Mouse (Mus musculus) embryonic facial prominence, embryonic 12.5 days (tissue): ENCODE data around the gene Fam71e1. TPM values are rescaled to one million over a fixed set of nuclear protein-coding genes. Genes with fewer than 3 reads are reported as not detected.

Experiments
- ATAC-seq: fragments of 200-750 bp; cut with Nextera tagmentation; 2 replicates; pipeline ENCODE4 v1.8.0; 2017; ENCODE audit not compliant: insufficient number of reproducible peaks, insufficient read depth, low FRiP score, low TSS enrichment
- H3K27ac ChIP-seq: fragments of 300-500 bp; sonication (generic); 2 replicates; pipeline ENCODE4 v1.5.1; 2016; ENCODE audit warnings: mild to moderate bottlenecking
- H3K27me3 ChIP-seq: fragments of 300-500 bp; sonication (generic); 2 replicates; pipeline ENCODE4 v1.6.1; 2016; ENCODE audit warnings: mild to moderate bottlenecking, moderate library complexity
- H3K36me3 ChIP-seq: fragments of 300-500 bp; sonication (generic); 2 replicates; pipeline ENCODE4 v1.6.1; 2016; ENCODE audit warnings: mild to moderate bottlenecking
- H3K4me1 ChIP-seq: fragments of 300-500 bp; sonication (generic); 2 replicates; pipeline ENCODE4 v1.6.1; 2016
- H3K4me2 ChIP-seq: fragments of 300-500 bp; sonication (generic); replicated peaks from 2 replicates; pipeline ENCODE4 v1.6.1; 2016; ENCODE audit warnings: mild to moderate bottlenecking, moderate library complexity
- H3K4me3 ChIP-seq: fragments of 300-500 bp; sonication (generic); 2 replicates; pipeline ENCODE4 v1.5.1; 2016; ENCODE audit warnings: mild to moderate bottlenecking
- H3K9ac ChIP-seq: fragments of 300-500 bp; sonication (generic); 2 replicates; pipeline ENCODE4 v1.6.1; 2016; ENCODE audit warnings: mild to moderate bottlenecking, moderate library complexity
- H3K9me3 ChIP-seq: fragments of 300-500 bp; sonication (generic); 2 replicates; pipeline ENCODE4 v1.6.1; 2016; ENCODE audit warnings: mild to moderate bottlenecking, moderate library complexity
- WGBS: fragments of 180-500 bp; shearing (Covaris S2); methylation state at CpG from one replicate; pipeline ENCODE4 v1.1.7; 2016; 5-methylcytosine and 5-hydroxymethylcytosine counted together
- polyA plus RNA-seq: library from polyadenylated mRNA; unstranded; fragments of >200 nt; fragmentation: Nextera tagmentation; extraction: Ambion mirVana; gene quantifications from 2 replicates; pipeline ENCODE4 v1.2.1, GENCODE M21; 2016

The Fam71e1 gene
- polyA plus RNA-seq, 1 experiment from 2014 or later = 22.5 TPM

- Histone ChIP-seq H3K9ac (0 out of 2 replicates have a peak within 1 kb of the TSS, but pooled peaks have one; percentile 24), H3K27ac (no peak within 1 kb of the TSS), H3K4me3 (no peak within 1 kb of the TSS), H3K4me2 (no peak within 1 kb of the TSS), H3K9me3 (no peaks in the 10 kb centered on the region), H3K27me3 (peaks cover 23% of the 10 kb centered on the region), H3K36me3 (peaks cover 49% of the 10 kb centered on the region), H3K4me1 (0 out of 2 replicates have a peak, but pooled peaks cover 5% of the 10 kb centered on the region)
- 77% methylated on average over 4 of the region's 4 CpGs for WGBS
- no peak for ATAC-seq
Observed at GRCm38 (mm10) chr7:44531946-44532732, 35.8 kb downstream of the Fam71e1 start, which contains the start of gene Spib. Gene Spib (minus strand): TSS chr7:44532071.

GRCm38 (mm10) chr7:44532918-44533745, 36.8 kb downstream of the Fam71e1 start:
- Histone ChIP-seq H3K4me2 (no peak overlapping the region), H3K4me1 (no peaks in the 10 kb centered on the region), H3K27ac (no peak overlapping the region), H3K9me3 (no peaks in the 10 kb centered on the region), H3K4me3 (no peak overlapping the region), H3K9ac (0 out of 2 replicates have a peak overlapping the region, but pooled peaks have one; percentile 24), H3K36me3 (peaks cover 59% of the 10 kb centered on the region), H3K27me3 (peaks cover 14% of the 10 kb centered on the region)
- WGBS = 83% methylated on average over 29 of the region's 29 CpGs
- ATAC-seq = no peak

- 78% methylated on average over 12 of the region's 12 CpGs for WGBS
- H3K4me1 ChIP-seq = no peaks in the 10 kb centered on the region
- no peak overlapping the region for H3K27ac ChIP-seq
- H3K27me3 ChIP-seq = peaks cover 9% of the 10 kb centered on the region
- no peak overlapping the region for H3K4me3 ChIP-seq
- H3K36me3 ChIP-seq = peaks cover 65% of the 10 kb centered on the region
- no peaks in the 10 kb centered on the region for H3K9me3 ChIP-seq
- no peak overlapping the region for H3K9ac ChIP-seq
- H3K4me2 ChIP-seq = no peak overlapping the region
- ATAC-seq = no peak
Observed at GRCm38 (mm10) chr7:44533746-44534045, 37.3 kb downstream of the Fam71e1 start.

GRCm38 (mm10) chr7:44534242-44534641, 37.9 kb downstream of the Fam71e1 start:
- no peak for ATAC-seq
- Histone ChIP-seq H3K9ac (no peak overlapping the region), H3K4me2 (no peak overlapping the region), H3K36me3 (peaks cover 70% of the 10 kb centered on the region), H3K27me3 (peaks cover 5% of the 10 kb centered on the region; the same call in 1 of the 2 replicates), H3K9me3 (no peaks in the 10 kb centered on the region), H3K27ac (no peak overlapping the region), H3K4me3 (no peak overlapping the region), H3K4me1 (no peaks in the 10 kb centered on the region)
- 82% methylated on average over 13 of the region's 13 CpGs for WGBS

- WGBS = 85% methylated on average over 19 of the region's 19 CpGs
- no peak for ATAC-seq
- Histone ChIP-seq H3K27me3 (no peaks in the 10 kb centered on the region), H3K27ac (no peak overlapping the region), H3K36me3 (peaks cover 76% of the 10 kb centered on the region), H3K9ac (no peak overlapping the region), H3K9me3 (no peaks in the 10 kb centered on the region), H3K4me1 (no peaks in the 10 kb centered on the region), H3K4me2 (no peak overlapping the region), H3K4me3 (no peak overlapping the region)
Observed at GRCm38 (mm10) chr7:44534656-44535441, 38.5 kb downstream of the Fam71e1 start.

- H3K36me3 ChIP-seq = peaks cover 87% of the 10 kb centered on the region
- H3K9me3 ChIP-seq = no peaks in the 10 kb centered on the region
- H3K4me1 ChIP-seq = no peaks in the 10 kb centered on the region
- 92% methylated on average over 27 of the region's 27 CpGs for WGBS
- H3K4me2 ChIP-seq = no peak overlapping the region
- no peak for ATAC-seq
- H3K27me3 ChIP-seq = no peaks in the 10 kb centered on the region
- no peak overlapping the region for H3K9ac ChIP-seq
- H3K27ac ChIP-seq = no peak overlapping the region
- no peak overlapping the region for H3K4me3 ChIP-seq
Observed at GRCm38 (mm10) chr7:44535657-44536589, 39.5 kb downstream of the Fam71e1 start.

- no peak for ATAC-seq
Observed at GRCm38 (mm10) chr7:44536590-44536968, 40.2 kb downstream of the Fam71e1 start.

GRCm38 (mm10) chr7:44537009-44537408, 40.6 kb downstream of the Fam71e1 start:
- ATAC-seq = no peak
- H3K4me1 ChIP-seq = no peaks in the 10 kb centered on the region
- H3K9me3 ChIP-seq = no peaks in the 10 kb centered on the region
- H3K36me3 ChIP-seq = peaks cover 98% of the 10 kb centered on the region
- H3K27ac ChIP-seq = no peak overlapping the region
- no peak overlapping the region for H3K9ac ChIP-seq
- H3K27me3 ChIP-seq = no peaks in the 10 kb centered on the region
- 91% methylated on average over 7 of the region's 7 CpGs for WGBS
- no peak overlapping the region for H3K4me3 ChIP-seq
- no peak overlapping the region for H3K4me2 ChIP-seq

More at GRCm38 (mm10) chr7:44536590-44536968, 40.2 kb downstream of the Fam71e1 start:
- no peaks in the 10 kb centered on the region for H3K9me3 ChIP-seq
- WGBS = 91% methylated on average over 6 of the region's 6 CpGs
- peaks cover 93% of the 10 kb centered on the region for H3K36me3 ChIP-seq
- H3K9ac ChIP-seq = no peak overlapping the region
- no peaks in the 10 kb centered on the region for H3K4me1 ChIP-seq
- no peak overlapping the region for H3K27ac ChIP-seq
- no peak overlapping the region for H3K4me2 ChIP-seq
- H3K27me3 ChIP-seq = no peaks in the 10 kb centered on the region
- H3K4me3 ChIP-seq = no peak overlapping the region

- Histone ChIP-seq H3K36me3 (peaks cover 99% of the 10 kb centered on the region), H3K4me1 (no peaks in the 10 kb centered on the region), H3K9me3 (no peaks in the 10 kb centered on the region), H3K27ac (no peak overlapping the region), H3K9ac (no peak overlapping the region), H3K27me3 (no peaks in the 10 kb centered on the region), H3K4me3 (no peak overlapping the region), H3K4me2 (no peak overlapping the region)
- ATAC-seq = no peak
- WGBS = 93% methylated on average over 13 of the region's 13 CpGs
Observed at GRCm38 (mm10) chr7:44537496-44537895, 41.1 kb downstream of the Fam71e1 start.

- WGBS = 90% methylated on average over 41 of the region's 41 CpGs
- Histone ChIP-seq H3K4me2 (no peak overlapping the region), H3K9me3 (no peaks in the 10 kb centered on the region), H3K4me3 (no peak overlapping the region), H3K27ac (no peak overlapping the region), H3K36me3 (peaks cover 86% of the 10 kb centered on the region), H3K27me3 (no peaks in the 10 kb centered on the region), H3K4me1 (no peaks in the 10 kb centered on the region), H3K9ac (no peak overlapping the region)
- no peak for ATAC-seq
Observed at GRCm38 (mm10) chr7:44538756-44539624, 42.6 kb downstream of the Fam71e1 start.
